Mouse (Mus musculus) splenic B cell, adult 2 months (primary cell): ENCODE results near the gene Mterf1a.
"Not testable (repeated sequence)": the region's sequence is repeated elsewhere in the genome, so short reads cannot be mapped to it uniquely, and the experiment has no call there.

Source experiments
- DNase-seq: peaks from one replicate; pipeline ENCODE4 v3.0.0-alpha.2; 2011; ENCODE audit warnings: low read depth, low spot score
- H3K27me3 ChIP-seq: 2 replicates; pipeline ENCODE4 v1.6.1; 2012; ENCODE audit warnings: mild to moderate bottlenecking, low read length, moderate library complexity, mixed read lengths; ENCODE audit not compliant: control insufficient read depth, poor library complexity, insufficient read depth, severe bottlenecking
- H3K36me3 ChIP-seq: 2 replicates; pipeline ENCODE4 v1.6.1; 2012; ENCODE audit warnings: mild to moderate bottlenecking, low read length, moderate library complexity, mixed read lengths; ENCODE audit not compliant: control insufficient read depth, poor library complexity, insufficient read depth, severe bottlenecking

The Mterf1a gene

DNA sequence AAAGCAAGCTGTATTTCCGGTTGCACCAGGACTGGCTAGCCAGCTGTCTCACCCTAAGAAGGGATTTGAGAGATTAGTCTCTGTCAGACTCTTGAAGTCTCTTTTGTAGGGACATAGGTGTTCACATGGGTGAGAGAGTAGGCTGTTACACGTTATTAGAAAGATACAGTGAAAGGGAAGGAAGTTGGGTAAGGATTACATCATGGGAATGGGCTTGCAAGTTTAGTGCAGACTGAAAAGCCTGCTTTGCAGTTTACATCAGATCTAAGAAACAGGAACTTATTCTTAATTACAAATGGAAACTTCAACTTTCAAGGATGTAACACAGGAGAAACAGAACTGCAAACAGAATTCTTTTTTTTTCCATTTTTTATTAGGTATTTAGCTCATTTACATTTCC lies 11.7 kb upstream of the Mterf1a start:
- DNase-seq, result no peak
- H3K27me3 ChIP-seq, result no peaks in the 10 kb centered on the region
- no peaks in the 10 kb centered on the region for H3K36me3 ChIP-seq

DNA sequence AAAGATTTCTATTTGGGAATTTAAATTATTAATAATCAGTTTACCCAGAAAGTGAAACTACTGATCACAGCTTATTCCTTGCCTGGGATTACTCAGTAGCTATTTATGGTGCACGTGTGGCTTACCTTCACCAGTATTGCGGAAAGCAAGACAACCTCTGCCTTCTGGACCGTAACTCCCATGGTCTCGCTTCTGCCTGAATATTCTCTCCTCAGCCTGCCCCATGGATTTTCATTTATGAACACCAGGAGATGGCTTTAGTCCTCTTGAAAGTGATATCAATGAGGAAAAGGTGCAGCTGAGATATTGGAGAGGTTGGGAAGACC lies 524 bp upstream of the Mterf1a start:
- H3K36me3 ChIP-seq, DNase-seq, H3K27me3 ChIP-seq: not testable (repeated sequence)

DNA sequence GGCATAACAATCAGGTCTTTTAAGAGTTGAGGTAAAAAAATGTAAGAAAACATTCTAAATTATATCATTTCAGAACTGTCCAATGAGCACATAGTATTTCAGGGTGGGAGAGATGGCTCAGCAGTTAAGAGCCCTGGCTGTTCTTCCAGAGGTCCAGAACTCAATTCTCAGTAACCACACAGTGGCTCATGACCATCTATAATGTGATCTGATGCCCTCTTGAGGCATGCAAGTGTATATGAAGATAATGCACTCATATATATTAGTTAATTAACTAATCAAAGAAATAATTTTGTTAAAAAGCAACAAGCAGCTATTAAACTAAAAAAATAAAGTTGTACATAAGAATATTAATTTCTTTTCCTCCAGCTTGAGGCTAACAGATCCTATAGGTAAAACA lies 4.5 kb downstream of the Mterf1a start:
- no peaks in the 10 kb centered on the region for H3K36me3 ChIP-seq
- peak; percentile 20 for DNase-seq
- no peaks in the 10 kb centered on the region for H3K27me3 ChIP-seq

- not testable (repeated sequence) for H3K27me3 ChIP-seq, H3K36me3 ChIP-seq, DNase-seq
These were observed 6.9 kb downstream of the Mterf1a start for GRCm38 (mm10) chr5:3886862-3887261.

- DNase-seq, result no peak
- Histone ChIP-seq H3K36me3 (no peaks in the 10 kb centered on the region), H3K27me3 (no peaks in the 10 kb centered on the region)
These were observed 20.2 kb downstream of the Mterf1a start for GRCm38 (mm10) chr5:3873485-3873884.

DNA sequence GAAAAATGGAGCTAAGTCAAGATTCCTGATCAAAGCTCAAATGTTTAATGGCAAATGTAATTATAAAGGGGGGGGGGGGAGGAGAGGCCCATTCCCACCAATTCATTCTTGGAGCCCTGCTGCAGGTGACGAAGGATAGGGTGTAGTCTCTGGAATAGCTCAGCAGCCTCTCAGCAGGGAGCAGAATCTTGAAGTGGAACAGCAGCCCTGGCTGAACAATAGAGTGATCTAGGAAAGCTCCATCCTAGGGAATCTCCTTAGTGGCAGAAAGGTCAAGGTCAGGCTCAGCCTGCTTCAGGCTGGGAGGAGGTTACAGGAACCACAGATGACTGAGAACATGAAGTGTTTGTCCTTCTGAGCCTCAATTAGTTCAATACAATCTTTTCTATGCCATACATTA lies 21.4 kb downstream of the Mterf1a start:
- DNase-seq, result no peak
- Histone ChIP-seq H3K36me3 (no peaks in the 10 kb centered on the region), H3K27me3 (no peaks in the 10 kb centered on the region)

GRCm38 (mm10) chr5:3870161-3870560 lies 23.6 kb downstream of the Mterf1a start:
- no peak for DNase-seq

DNA sequence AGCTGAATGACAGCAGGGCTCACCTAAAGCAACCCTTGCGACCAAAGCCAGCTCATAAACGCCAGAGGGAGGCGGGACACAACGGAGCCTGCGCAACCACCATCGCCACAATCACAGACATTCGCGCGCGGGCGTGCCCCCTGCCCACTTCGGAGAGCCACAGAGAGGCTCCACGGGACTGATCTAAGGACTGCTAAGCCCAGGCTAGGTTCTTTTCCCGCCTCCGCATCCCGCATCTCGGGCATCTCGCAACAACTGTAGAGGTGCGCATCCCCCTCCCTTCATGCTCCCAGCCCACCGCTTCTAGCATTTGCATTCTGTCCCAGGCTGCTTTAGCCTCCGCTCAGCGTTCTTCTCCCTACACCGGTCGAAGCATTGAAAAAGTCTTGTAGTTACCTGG lies 48.7 kb downstream of the Mterf1a start, which contains the start of gene Lrrd1:
Gene Lrrd1, plus strand, starts transcription at position 148 of the 400 bp plus-strand sequence.
- Histone ChIP-seq H3K27me3 (no peaks in the 10 kb centered on the region), H3K36me3 (peaks cover 8% of the 10 kb centered on the region; the same call in 1 of the 2 replicates)
- DNase-seq, result no peak

More at GRCm38 (mm10) chr5:3870161-3870560, 23.6 kb downstream of the Mterf1a start:
- Histone ChIP-seq H3K36me3 (no peaks in the 10 kb centered on the region), H3K27me3 (no peaks in the 10 kb centered on the region)
